Mouse (Mus musculus): ENCODE results near the gene Pkn1. TPM values are rescaled to one million over a fixed set of nuclear protein-coding genes. Genes with fewer than 3 reads are reported as not detected.

The Pkn1 gene
- polyA plus RNA-seq, 1 experiment from 2014 or later, result 28.3 TPM

- peak overlapping the region; percentile 90 for H3K4me3 ChIP-seq (ENCODE audit: low read depth, low read length)
- WGBS, result 80% methylated on average over 2 of the region's 2 CpGs
- DNase-seq (ENCODE audit: low spot score), result no peak
- peak overlapping the region; percentile 84 for H3K4me2 ChIP-seq (ENCODE audit: low read depth, low read length, severe bottlenecking)
- no peak for ATAC-seq (replicated peaks; ENCODE audit: low FRiP score)
- no peak overlapping the region for H3K9ac ChIP-seq (ENCODE audit: low read length)
- peaks cover 8% of the 10 kb centered on the region; the same call in 1 of the 2 replicates for H3K36me3 ChIP-seq (ENCODE audit: control insufficient read depth, insufficient read depth, low read length)
- no peaks in the 10 kb centered on the region for H3K9me3 ChIP-seq (ENCODE audit: control insufficient read depth, low read length)
- peaks cover 7% of the 10 kb centered on the region; the same call in 1 of the 2 replicates for H3K4me1 ChIP-seq (replicated peaks; ENCODE audit: control insufficient read depth, insufficient read depth, low read length)
- H3K27ac ChIP-seq (ENCODE audit: low read depth, low read length), result no peak overlapping the region
- no peaks in the 10 kb centered on the region for H3K27me3 ChIP-seq (ENCODE audit: control insufficient read depth, insufficient read depth, low read length)
Measured at GRCm38 (mm10) chr8:83716563-83716962, 17.6 kb upstream of the Pkn1 start.

GRCm38 (mm10) chr8:83715771-83716170, 16.8 kb upstream of the Pkn1 start:
- 2% methylated on average over 17 of the region's 17 CpGs for WGBS
- DNase-seq (ENCODE audit: low spot score) (no peak), ATAC-seq (replicated peaks; ENCODE audit: low FRiP score) (no peak)
- peaks cover 5% of the 10 kb centered on the region; the same call in 1 of the 2 replicates for H3K36me3 ChIP-seq (ENCODE audit: control insufficient read depth, insufficient read depth, low read length)
- H3K27me3 ChIP-seq (ENCODE audit: control insufficient read depth, insufficient read depth, low read length), result no peaks in the 10 kb centered on the region
- peaks cover 7% of the 10 kb centered on the region; the same call in 1 of the 2 replicates for H3K4me1 ChIP-seq (replicated peaks; ENCODE audit: control insufficient read depth, insufficient read depth, low read length)
- peak overlapping the region; percentile 94 for H3K9ac ChIP-seq (ENCODE audit: low read length)
- H3K9me3 ChIP-seq (ENCODE audit: control insufficient read depth, low read length), result no peaks in the 10 kb centered on the region
- peak overlapping the region; percentile 84 for H3K4me2 ChIP-seq (ENCODE audit: low read depth, low read length, severe bottlenecking)
- peak overlapping the region; percentile 90 for H3K4me3 ChIP-seq (ENCODE audit: low read depth, low read length)
- no peak overlapping the region for H3K27ac ChIP-seq (ENCODE audit: low read depth, low read length)

- H3K27ac ChIP-seq (ENCODE audit: low read depth, low read length), result peak within 1 kb of the TSS; percentile 86
- ATAC-seq (replicated peaks; ENCODE audit: low FRiP score) (peak; percentile 99), DNase-seq (ENCODE audit: low spot score) (peak; percentile 93)
- no peaks in the 10 kb centered on the region for H3K9me3 ChIP-seq (ENCODE audit: control insufficient read depth, low read length)
- no peaks in the 10 kb centered on the region for H3K27me3 ChIP-seq (ENCODE audit: control insufficient read depth, insufficient read depth, low read length)
- peak within 1 kb of the TSS; percentile 94 for H3K9ac ChIP-seq (ENCODE audit: low read length)
- peak within 1 kb of the TSS; percentile 84 for H3K4me2 ChIP-seq (ENCODE audit: low read depth, low read length, severe bottlenecking)
- peak within 1 kb of the TSS; percentile 90 for H3K4me3 ChIP-seq (ENCODE audit: low read depth, low read length)
- H3K4me1 ChIP-seq (replicated peaks; ENCODE audit: control insufficient read depth, insufficient read depth, low read length), result peaks cover 7% of the 10 kb centered on the region; the same call in 1 of the 2 replicates
- peaks cover 2% of the 10 kb centered on the region; the same call in 1 of the 2 replicates for H3K36me3 ChIP-seq (ENCODE audit: control insufficient read depth, insufficient read depth, low read length)
- WGBS, result under 1% methylated on average over 63 of the region's 63 CpGs
Measured at GRCm38 (mm10) chr8:83715031-83715690, 16.2 kb upstream of the Pkn1 start, which contains the start of gene Ddx39. TSS of gene Ddx39 (plus strand) at chr8:83715177.

GRCm38 (mm10) chr8:83714676-83715030, 15.7 kb upstream of the Pkn1 start:
- peak; percentile 56; the same call in 1 of the 2 replicates for ATAC-seq (replicated peaks; ENCODE audit: low FRiP score)
- no peak overlapping the region for H3K9ac ChIP-seq (ENCODE audit: low read length)
- no peak for DNase-seq (ENCODE audit: low spot score)
- peak overlapping the region; percentile 90 for H3K4me3 ChIP-seq (ENCODE audit: low read depth, low read length)
- 13% methylated on average over 8 of the region's 8 CpGs for WGBS
- H3K36me3 ChIP-seq (ENCODE audit: control insufficient read depth, insufficient read depth, low read length), result peaks cover 2% of the 10 kb centered on the region; the same call in 1 of the 2 replicates
- H3K9me3 ChIP-seq (ENCODE audit: control insufficient read depth, low read length), result no peaks in the 10 kb centered on the region
- H3K4me1 ChIP-seq (replicated peaks; ENCODE audit: control insufficient read depth, insufficient read depth, low read length), result peaks cover 7% of the 10 kb centered on the region; the same call in 1 of the 2 replicates
- no peaks in the 10 kb centered on the region for H3K27me3 ChIP-seq (ENCODE audit: control insufficient read depth, insufficient read depth, low read length)
- H3K27ac ChIP-seq (ENCODE audit: low read depth, low read length), result no peak overlapping the region
- H3K4me2 ChIP-seq (ENCODE audit: low read depth, low read length, severe bottlenecking), result peak overlapping the region; percentile 38; the same call in 1 of the 2 replicates

GRCm38 (mm10) chr8:83707554-83707953, 8.6 kb upstream of the Pkn1 start:
- no peaks in the 10 kb centered on the region for H3K9me3 ChIP-seq (ENCODE audit: control insufficient read depth, low read length)
- ATAC-seq (replicated peaks; ENCODE audit: low FRiP score) (no peak), DNase-seq (ENCODE audit: low spot score) (no peak)
- no peaks in the 10 kb centered on the region for H3K4me1 ChIP-seq (replicated peaks; ENCODE audit: control insufficient read depth, insufficient read depth, low read length)
- no peak overlapping the region for H3K27ac ChIP-seq (ENCODE audit: low read depth, low read length)
- no peak overlapping the region for H3K4me2 ChIP-seq (ENCODE audit: low read depth, low read length, severe bottlenecking)
- no peaks in the 10 kb centered on the region for H3K27me3 ChIP-seq (ENCODE audit: control insufficient read depth, insufficient read depth, low read length)
- 82% methylated on average over 8 of the region's 8 CpGs for WGBS
- no peak overlapping the region for H3K9ac ChIP-seq (ENCODE audit: low read length)
- no peak overlapping the region for H3K4me3 ChIP-seq (ENCODE audit: low read depth, low read length)
- H3K36me3 ChIP-seq (ENCODE audit: control insufficient read depth, insufficient read depth, low read length), result no peaks in the 10 kb centered on the region

GRCm38 (mm10) chr8:83706411-83706810, 7.4 kb upstream of the Pkn1 start:
- no peak overlapping the region for H3K9ac ChIP-seq (ENCODE audit: low read length)
- 62% methylated on average over 5 of the region's 5 CpGs for WGBS

GRCm38 (mm10) chr8:83703426-83703825, 4.4 kb upstream of the Pkn1 start:
- no peak overlapping the region for H3K9ac ChIP-seq (ENCODE audit: low read length)
- H3K4me2 ChIP-seq (ENCODE audit: low read depth, low read length, severe bottlenecking), result no peak overlapping the region
- H3K36me3 ChIP-seq (ENCODE audit: control insufficient read depth, insufficient read depth, low read length), result no peaks in the 10 kb centered on the region
- peaks cover 1% of the 10 kb centered on the region; the same call in 1 of the 2 replicates for H3K4me1 ChIP-seq (replicated peaks; ENCODE audit: control insufficient read depth, insufficient read depth, low read length)
- no peak overlapping the region for H3K27ac ChIP-seq (ENCODE audit: low read depth, low read length)
- 80% methylated on average over 4 of the region's 4 CpGs for WGBS
- ATAC-seq (replicated peaks; ENCODE audit: low FRiP score), result no peak
- H3K4me3 ChIP-seq (ENCODE audit: low read depth, low read length), result no peak overlapping the region
- DNase-seq (ENCODE audit: low spot score), result no peak
- no peaks in the 10 kb centered on the region for H3K9me3 ChIP-seq (ENCODE audit: control insufficient read depth, low read length)
- no peaks in the 10 kb centered on the region for H3K27me3 ChIP-seq (ENCODE audit: control insufficient read depth, insufficient read depth, low read length)

More at GRCm38 (mm10) chr8:83706411-83706810, 7.4 kb upstream of the Pkn1 start:
- H3K27me3 ChIP-seq (ENCODE audit: control insufficient read depth, insufficient read depth, low read length), result no peaks in the 10 kb centered on the region
- DNase-seq (ENCODE audit: low spot score) (no peak), ATAC-seq (replicated peaks; ENCODE audit: low FRiP score) (no peak)
- H3K9me3 ChIP-seq (ENCODE audit: control insufficient read depth, low read length), result no peaks in the 10 kb centered on the region
- no peak overlapping the region for H3K27ac ChIP-seq (ENCODE audit: low read depth, low read length)
- no peak overlapping the region for H3K4me2 ChIP-seq (ENCODE audit: low read depth, low read length, severe bottlenecking)
- no peaks in the 10 kb centered on the region for H3K4me1 ChIP-seq (replicated peaks; ENCODE audit: control insufficient read depth, insufficient read depth, low read length)
- H3K4me3 ChIP-seq (ENCODE audit: low read depth, low read length), result no peak overlapping the region
- H3K36me3 ChIP-seq (ENCODE audit: control insufficient read depth, insufficient read depth, low read length), result no peaks in the 10 kb centered on the region

GRCm38 (mm10) chr8:83700423-83701085, 1.6 kb upstream of the Pkn1 start:
- H3K27me3 ChIP-seq (ENCODE audit: control insufficient read depth, insufficient read depth, low read length), result no peaks in the 10 kb centered on the region
- no peak overlapping the region for H3K4me2 ChIP-seq (ENCODE audit: low read depth, low read length, severe bottlenecking)
- no peaks in the 10 kb centered on the region for H3K36me3 ChIP-seq (ENCODE audit: control insufficient read depth, insufficient read depth, low read length)
- DNase-seq (ENCODE audit: low spot score) (no peak), ATAC-seq (replicated peaks; ENCODE audit: low FRiP score) (no peak)
- no peak overlapping the region for H3K4me3 ChIP-seq (ENCODE audit: low read depth, low read length)
- H3K4me1 ChIP-seq (replicated peaks; ENCODE audit: control insufficient read depth, insufficient read depth, low read length), result peaks cover 1% of the 10 kb centered on the region; the same call in 1 of the 2 replicates
- 84% methylated on average over 9 of the region's 9 CpGs for WGBS
- no peak overlapping the region for H3K27ac ChIP-seq (ENCODE audit: low read depth, low read length)
- H3K9ac ChIP-seq (ENCODE audit: low read length), result no peak overlapping the region
- no peaks in the 10 kb centered on the region for H3K9me3 ChIP-seq (ENCODE audit: control insufficient read depth, low read length)
